In the genomic region with DNA sequence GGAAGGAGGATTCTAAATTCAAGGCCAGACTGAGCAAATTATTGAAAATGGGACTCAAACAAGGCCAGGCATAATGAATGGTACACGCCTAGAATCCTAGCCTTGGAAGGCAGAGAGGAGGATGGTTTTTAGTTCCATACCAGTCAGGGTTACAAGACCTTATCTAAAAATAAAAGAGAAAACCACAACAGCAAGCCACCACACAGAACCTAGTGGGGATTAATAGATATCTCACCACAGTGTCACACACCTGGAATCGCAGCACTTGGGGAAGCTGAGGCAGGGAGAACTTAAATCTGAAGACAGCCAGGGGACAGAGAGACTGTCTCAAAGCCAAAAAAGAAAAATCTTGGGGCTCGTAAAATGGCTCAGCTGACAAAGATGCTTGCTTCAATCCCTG, we compare ENCODE assay signal across 21 mouse cellular contexts. TPM values are rescaled to one million over a fixed set of nuclear protein-coding genes. Genes with fewer than 3 reads are reported as not detected.
A peak's percentile ranks its signal among the peaks of the same experiment; 100 is the strongest.
DNase-seq lines count a peak whose midpoint lies in the region; ATAC-seq and TF ChIP-seq lines count a peak whose summit lies in the region.
"Had no signal": no experiment of that assay in that cellular context is flagged by ENCODE, and none has a peak within 500 bp of the region (broad histone marks: within the 10 kb centered on the region; RNA-seq: fewer than 3 reads in every experiment).

No protein-coding gene starts in this region.

- ATAC-seq in hindbrain, embryonic 14.5 days (ENCODE audit: low FRiP score) = no peak
- ATAC-seq in hindbrain, embryonic 11.5 days (ENCODE audit: low FRiP score) = no peak
- no peak for ATAC-seq in midbrain, embryonic 13.5 days
- ATAC-seq in midbrain, postnatal 0 days (ENCODE audit: low FRiP score) = no peak
- ATAC-seq in common myeloid progenitor, adult 5-6 weeks (replicated peaks; ENCODE audit: low read depth, poor library complexity, severe bottlenecking) = peak; percentile 34
- ATAC-seq in megakaryocyte-erythroid progenitor cell, adult 5-6 weeks (replicated peaks; ENCODE audit: low FRiP score, low TSS enrichment, poor library complexity, severe bottlenecking) = peak; percentile 53

- WGBS in hindbrain, embryonic 14.5 days = 86% methylated on average over 3 of the region's 3 CpGs
- 91% methylated on average over 3 of the region's 3 CpGs for WGBS in hindbrain, embryonic 11.5 days
- WGBS in midbrain, embryonic 13.5 days = 91% methylated on average over 3 of the region's 3 CpGs
- WGBS in midbrain, postnatal 0 days = 92% methylated on average over 3 of the region's 3 CpGs

- H3K4me2 ChIP-seq in hindbrain, embryonic 14.5 days (replicated peaks) = peak overlapping the region; percentile 70; the same call in 1 of the 2 replicates
- H3K4me2 ChIP-seq in hindbrain, embryonic 11.5 days (replicated peaks; ENCODE audit: low read depth, low read length) = no peak overlapping the region
- peak overlapping the region; percentile 75; the same call in 1 of the 2 replicates for H3K4me2 ChIP-seq in midbrain, embryonic 13.5 days (replicated peaks)
- H3K4me2 ChIP-seq in midbrain, postnatal 0 days (ENCODE audit: low read depth, low read length, poor library complexity, severe bottlenecking) = no peak overlapping the region

- no peak for DNase-seq in hindbrain, embryonic 14.5 days (ENCODE audit: low spot score)
- DNase-seq in hindbrain, embryonic 11.5 days (ENCODE audit: low spot score) = no peak
- DNase-seq in midbrain, postnatal 0 days (ENCODE audit: low spot score) = no peak
- DNase-seq in thymus, postnatal 0 days (ENCODE audit: low spot score) = no peak
- no peak for DNase-seq in testis, postnatal 14 days (ENCODE audit: low spot score)
- DNase-seq: adrenal gland, adult 8-10 months; cerebellum, adult 11 months; cerebellum, postnatal 14 days; heart, adult 18-20 months; kidney, adult 8-10 months; kidney, postnatal 4 days; lung, embryonic 14.5 days; right cerebral cortex, postnatal 25 days; thymus, postnatal 25 days had no signal

- H3K4me1 ChIP-seq in hindbrain, embryonic 14.5 days (replicated peaks; ENCODE audit: control insufficient read depth, insufficient read depth, low read length) = peaks cover 13% of the 10 kb centered on the region
- H3K4me1 ChIP-seq in hindbrain, embryonic 11.5 days (replicated peaks; ENCODE audit: control insufficient read depth, insufficient read depth, low read length) = no peaks in the 10 kb centered on the region
- H3K4me1 ChIP-seq in midbrain, embryonic 13.5 days (replicated peaks) = peaks cover 22% of the 10 kb centered on the region
- H3K4me1 ChIP-seq in midbrain, postnatal 0 days (ENCODE audit: insufficient read depth, low read length) = peaks cover 4% of the 10 kb centered on the region; the same call in 1 of the 2 replicates

- H3K9ac ChIP-seq in hindbrain, embryonic 14.5 days = peak overlapping the region; percentile 97; the same call in 1 of the 2 replicates
- H3K9ac ChIP-seq in hindbrain, embryonic 11.5 days (ENCODE audit: low read depth, low read length) = no peak overlapping the region
- H3K9ac ChIP-seq in midbrain, embryonic 13.5 days (replicated peaks) = no peak overlapping the region
- H3K9ac ChIP-seq in midbrain, postnatal 0 days (replicated peaks; ENCODE audit: low read length, poor library complexity, severe bottlenecking) = no peak overlapping the region
- H3K9ac ChIP-seq: limb, embryonic 12.5 days had no signal

- TF ChIP-seq CTCF in midbrain, postnatal 0 days (IDR thresholded peaks at IDR 0.05) = no peak

- no peak overlapping the region for H3K27ac ChIP-seq in hindbrain, embryonic 14.5 days
- H3K27ac ChIP-seq in hindbrain, embryonic 11.5 days (ENCODE audit: low read depth, low read length) = no peak overlapping the region
- no peak overlapping the region for H3K27ac ChIP-seq in midbrain, embryonic 13.5 days
- no peak overlapping the region for H3K27ac ChIP-seq in midbrain, postnatal 0 days (ENCODE audit: low read depth, low read length)
- H3K27ac ChIP-seq: heart, embryonic 15.5 days; limb, embryonic 12.5 days; stomach, postnatal 0 days had no signal

- H3K4me3 ChIP-seq in hindbrain, embryonic 14.5 days (replicated peaks; ENCODE audit: low read length) = no peak overlapping the region
- no peak overlapping the region for H3K4me3 ChIP-seq in hindbrain, embryonic 11.5 days (ENCODE audit: low read depth, low read length)
- H3K4me3 ChIP-seq in midbrain, embryonic 13.5 days (replicated peaks) = no peak overlapping the region
- H3K4me3 ChIP-seq in midbrain, postnatal 0 days (ENCODE audit: low read depth, low read length) = no peak overlapping the region

- no peaks in the 10 kb centered on the region for H3K9me3 ChIP-seq in hindbrain, embryonic 14.5 days (ENCODE audit: control insufficient read depth, low read length)
- no peaks in the 10 kb centered on the region for H3K9me3 ChIP-seq in hindbrain, embryonic 11.5 days (ENCODE audit: control insufficient read depth, low read length)
- H3K9me3 ChIP-seq in midbrain, embryonic 13.5 days = no peaks in the 10 kb centered on the region
- H3K9me3 ChIP-seq in midbrain, postnatal 0 days (ENCODE audit: low read length) = no peaks in the 10 kb centered on the region
- H3K9me3 ChIP-seq: G1E; heart, embryonic 15.5 days; limb, embryonic 12.5 days had no signal

- H3K27me3 ChIP-seq in hindbrain, embryonic 14.5 days (ENCODE audit: control insufficient read depth, insufficient read depth, low read length) = no peaks in the 10 kb centered on the region
- H3K27me3 ChIP-seq in hindbrain, embryonic 11.5 days (ENCODE audit: control insufficient read depth, insufficient read depth, low read length) = no peaks in the 10 kb centered on the region
- H3K27me3 ChIP-seq in midbrain, embryonic 13.5 days = no peaks in the 10 kb centered on the region
- no peaks in the 10 kb centered on the region for H3K27me3 ChIP-seq in midbrain, postnatal 0 days (ENCODE audit: insufficient read depth, low read length)
- H3K27me3 ChIP-seq: heart, embryonic 15.5 days; limb, embryonic 12.5 days had no signal

- H3K36me3 ChIP-seq in hindbrain, embryonic 14.5 days (replicated peaks; ENCODE audit: control insufficient read depth, insufficient read depth) = peaks cover 37% of the 10 kb centered on the region
- H3K36me3 ChIP-seq in hindbrain, embryonic 11.5 days (ENCODE audit: control insufficient read depth, insufficient read depth, low read length) = peaks cover 2% of the 10 kb centered on the region; the same call in 1 of the 2 replicates
- peaks cover 29% of the 10 kb centered on the region for H3K36me3 ChIP-seq in midbrain, embryonic 13.5 days
- H3K36me3 ChIP-seq in midbrain, postnatal 0 days (ENCODE audit: insufficient read depth, low read length) = peaks cover 20% of the 10 kb centered on the region

RNA-seq across cellular contexts. Expression of a gene that starts 1.6 kb away (rescaled TPM):
- 78.6 and 79.8 TPM in 2 replicates for polyA plus RNA-seq in hindbrain, embryonic 14.5 days (2014; fragmentation: Nextera tagmentation; extraction: Ambion mirVana)
- polyA plus RNA-seq in hindbrain, embryonic 11.5 days (2014; fragmentation: Nextera tagmentation; extraction: Ambion mirVana) = 60.0 and 65.6 TPM in 2 replicates
- polyA plus RNA-seq in midbrain, embryonic 13.5 days (2015; fragmentation: Nextera tagmentation; extraction: Ambion mirVana) = 84.6 and 87.2 TPM in 2 replicates
- total RNA-seq in midbrain, postnatal 0 days (2014; rRNA removed) = 24.7 and 27.9 TPM in 2 replicates
- 103 TPM in 2 replicates for polyA plus RNA-seq in midbrain, postnatal 0 days (2015; fragmentation: Nextera tagmentation; extraction: Ambion mirVana)
- 28.0 and 33.3 TPM in 2 replicates for total RNA-seq in common myeloid progenitor, adult 5-6 weeks (2017)
- 25.8 and 35.8 TPM in 2 replicates for total RNA-seq in megakaryocyte-erythroid progenitor cell, adult 5-6 weeks (2014; fragmentation: Nextera tagmentation)
- 22.3 and 24.1 TPM in 2 replicates for total RNA-seq in megakaryocyte-erythroid progenitor cell, adult 5-6 weeks (2017)
- polyA plus RNA-seq in thymus, postnatal 0 days (2015; fragmentation: Nextera tagmentation; extraction: Ambion mirVana) = 88.5 and 89.0 TPM in 2 replicates

RNA-seq across cellular contexts. Expression of a gene that starts 18.3 kb away (rescaled TPM):
- polyA plus RNA-seq in hindbrain, embryonic 14.5 days (2014; fragmentation: Nextera tagmentation; extraction: Ambion mirVana) = 4.2 and 4.3 TPM in 2 replicates
- 9.9 and 10.3 TPM in 2 replicates for polyA plus RNA-seq in hindbrain, embryonic 11.5 days (2014; fragmentation: Nextera tagmentation; extraction: Ambion mirVana)
- polyA plus RNA-seq in midbrain, embryonic 13.5 days (2015; fragmentation: Nextera tagmentation; extraction: Ambion mirVana) = 5.0 and 5.4 TPM in 2 replicates
- total RNA-seq in midbrain, postnatal 0 days (2014; rRNA removed) = 4.2 and 5.3 TPM in 2 replicates
- 1.7 and 1.8 TPM in 2 replicates for polyA plus RNA-seq in midbrain, postnatal 0 days (2015; fragmentation: Nextera tagmentation; extraction: Ambion mirVana)
- total RNA-seq in common myeloid progenitor, adult 5-6 weeks (2017) = 28.5 and 29.9 TPM in 2 replicates
- 20.2 and 22.1 TPM in 2 replicates for total RNA-seq in megakaryocyte-erythroid progenitor cell, adult 5-6 weeks (2014; fragmentation: Nextera tagmentation)
- 13.4 and 18.0 TPM in 2 replicates for total RNA-seq in megakaryocyte-erythroid progenitor cell, adult 5-6 weeks (2017)
- 17.9 and 19.3 TPM in 2 replicates for polyA plus RNA-seq in thymus, postnatal 0 days (2015; fragmentation: Nextera tagmentation; extraction: Ambion mirVana)

Comparison
In these comparisons a context has a peak if more than half of its experiments do, and no peak if none do; other contexts are left out.
1. H3K4me2 ChIP-seq: peak in hindbrain, embryonic 14.5 days (single experiment) and midbrain, embryonic 13.5 days (single experiment); none in hindbrain, embryonic 11.5 days (single experiment) and midbrain, postnatal 0 days (single experiment).
2. ATAC-seq: peak in common myeloid progenitor, adult 5-6 weeks (single experiment) and megakaryocyte-erythroid progenitor cell, adult 5-6 weeks (single experiment); none in hindbrain, embryonic 14.5 days (single experiment), hindbrain, embryonic 11.5 days (single experiment), midbrain, embryonic 13.5 days (single experiment) and midbrain, postnatal 0 days (single experiment).